Mouse (Mus musculus): ENCODE data around the gene Zbtb20.

DNA sequence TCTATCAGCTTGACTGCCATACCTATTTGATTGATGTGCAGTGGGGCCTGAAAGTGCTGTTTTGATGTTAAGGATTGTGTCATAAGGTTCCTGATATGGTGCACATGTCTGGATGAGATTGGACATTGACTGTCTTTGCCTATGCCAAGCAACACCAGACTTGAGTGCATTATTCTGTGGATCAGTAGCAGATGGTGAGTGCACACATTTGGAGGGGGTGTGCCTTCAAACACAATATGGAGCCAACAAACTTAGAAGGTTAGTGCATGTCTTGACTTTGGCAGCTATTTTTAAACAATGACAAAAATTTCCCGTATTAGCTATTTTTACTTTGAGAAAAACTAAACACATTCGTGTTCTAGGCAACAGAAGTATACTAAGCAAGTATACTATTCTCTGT, 299.1 kb downstream of the Zbtb20 start:
- no peak for TF ChIP-seq CTCF (IDR thresholded peaks at IDR 0.05)
- TF ChIP-seq POLR2A (IDR thresholded peaks at IDR 0.05; ENCODE audit: insufficient read depth, low read depth, low read length) = no peak

All from heart, adult 2 months (tissue).